Mouse (Mus musculus) left cerebral cortex, postnatal 4 days (tissue): ENCODE measurements around the gene Abcc5. TPM values are rescaled to one million over a fixed set of nuclear protein-coding genes. Genes with fewer than 3 reads are reported as not detected.
"Not testable (repeated sequence)": the region's sequence is repeated elsewhere in the genome, so short reads cannot be mapped to it uniquely, and the experiment has no call there.

Experiments
- DNase-seq: peaks from one replicate; pipeline ENCODE4 v3.0.0-alpha.2; 2022
- intact Hi-C: fragments of 180-260 bp; cut with DNase I; formaldehyde crosslinking; loops from one replicate; pipeline ENCODE4 v1.15.1; 2025
- total RNA-seq, 2 experiments: library from RNA; stranded (reverse); gene quantifications; 2 replicates each; pipeline ENCODE4 v1.2.3; 2021

Gene Abcc5
- 100 to 1,000 TPM; 200 to 212 TPM for total RNA-seq

DNA sequence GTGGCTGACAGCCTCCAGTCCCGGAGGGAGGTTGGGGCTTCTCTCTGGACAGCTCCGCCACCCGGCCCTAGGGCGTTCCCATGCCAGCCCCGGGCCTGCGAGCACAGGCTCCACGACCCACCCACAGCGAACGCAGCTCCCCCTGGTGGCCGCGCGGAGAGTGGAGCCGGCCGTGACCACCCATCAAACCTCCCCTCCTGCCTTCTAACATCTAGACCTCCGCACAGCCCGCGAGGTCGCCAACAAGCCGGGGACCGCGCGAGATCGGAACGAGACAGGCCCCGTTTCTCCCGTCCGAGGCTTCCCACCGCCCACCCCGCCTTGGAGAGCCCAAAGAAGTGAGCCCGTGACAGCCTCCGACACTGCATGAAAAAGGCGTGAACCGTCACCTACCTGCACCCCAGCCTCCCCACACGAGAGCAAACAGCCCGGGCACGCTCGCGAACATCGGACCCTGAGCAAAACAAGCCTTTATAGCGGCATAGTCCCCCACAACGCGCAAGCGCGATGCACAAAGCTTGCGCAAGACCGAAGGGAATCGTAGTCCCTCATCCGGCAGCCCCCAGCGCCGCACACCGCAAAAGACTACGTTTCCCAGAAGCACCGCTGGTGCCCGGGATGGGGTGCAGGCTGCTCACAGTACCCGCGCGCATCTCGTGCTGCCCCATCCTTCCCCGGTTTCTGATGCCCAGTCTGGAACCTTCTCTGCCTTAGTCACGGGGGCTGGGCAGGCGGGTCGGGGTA, at the start of gene Abcc5:
Gene Abcc5, minus strand, starts transcription at position 540 of the 744 bp plus-strand sequence.
- DNase-seq: peak; percentile 96
- intact Hi-C loops: no loop called here

DNA sequence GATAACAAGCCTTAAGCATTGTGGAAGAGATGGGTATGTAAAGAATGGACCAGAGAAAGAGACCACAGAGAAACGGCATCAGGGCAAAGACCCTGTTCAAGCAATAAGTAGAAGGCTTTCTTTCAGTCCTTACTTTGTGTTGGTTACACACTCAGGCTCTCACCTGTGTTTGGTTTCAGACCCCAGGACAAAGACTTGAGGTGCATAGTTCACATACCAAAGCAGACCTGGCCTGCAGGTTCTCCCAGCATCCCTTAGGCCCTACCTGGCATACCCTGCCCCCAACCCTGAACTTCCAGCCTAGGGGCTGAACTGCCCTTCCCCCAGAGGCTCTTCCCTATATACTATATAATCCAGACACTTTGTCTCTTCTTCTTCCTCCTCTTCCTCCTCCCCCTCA, 49.1 kb upstream of the Abcc5 start:
- no peak for DNase-seq
- intact Hi-C loops: no loop called here

DNA sequence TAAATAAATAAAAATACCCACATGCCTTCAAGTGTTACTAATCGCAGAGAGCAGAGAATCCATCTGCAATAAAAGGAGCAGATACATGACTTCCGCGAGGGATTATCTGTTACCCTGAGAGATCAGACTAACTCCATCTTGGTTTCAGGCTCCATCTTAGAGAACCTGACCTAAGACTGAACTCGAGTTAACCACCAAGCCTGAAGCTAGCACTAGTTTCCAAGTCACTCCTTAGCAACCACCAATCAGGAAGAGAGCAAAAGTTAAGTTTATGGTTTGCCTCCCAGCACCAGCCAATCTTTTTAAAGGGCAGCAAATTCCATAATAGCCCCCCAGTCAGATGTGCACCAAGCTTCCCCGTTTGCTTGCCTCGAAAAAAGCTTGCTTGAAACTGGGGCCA, 48.6 kb upstream of the Abcc5 start:
- intact Hi-C loops: no loop called here

DNA sequence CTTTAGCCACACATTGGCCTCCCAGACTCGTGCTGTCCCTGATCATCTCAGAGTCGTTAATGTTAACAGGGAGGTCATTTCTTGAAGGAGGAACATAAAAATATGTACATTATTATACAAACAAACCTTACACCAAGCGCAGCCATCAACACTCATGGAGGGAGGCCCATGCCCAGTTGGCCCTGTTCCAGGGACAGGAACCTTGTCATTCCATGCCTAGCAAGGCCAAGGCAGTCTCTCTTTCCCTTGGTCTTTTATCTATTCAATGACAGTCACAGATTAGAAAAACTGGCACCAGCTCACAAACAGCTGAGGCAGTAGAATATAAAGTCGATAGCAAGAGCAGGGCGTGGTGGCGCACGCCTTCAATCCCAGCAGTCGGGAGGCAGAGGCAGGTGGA, 48.0 kb upstream of the Abcc5 start:
- no peak for DNase-seq
- intact Hi-C loops: no loop called here

More for the DNA sequence above, 48.6 kb upstream of the Abcc5 start:
- DNase-seq: no peak

DNA sequence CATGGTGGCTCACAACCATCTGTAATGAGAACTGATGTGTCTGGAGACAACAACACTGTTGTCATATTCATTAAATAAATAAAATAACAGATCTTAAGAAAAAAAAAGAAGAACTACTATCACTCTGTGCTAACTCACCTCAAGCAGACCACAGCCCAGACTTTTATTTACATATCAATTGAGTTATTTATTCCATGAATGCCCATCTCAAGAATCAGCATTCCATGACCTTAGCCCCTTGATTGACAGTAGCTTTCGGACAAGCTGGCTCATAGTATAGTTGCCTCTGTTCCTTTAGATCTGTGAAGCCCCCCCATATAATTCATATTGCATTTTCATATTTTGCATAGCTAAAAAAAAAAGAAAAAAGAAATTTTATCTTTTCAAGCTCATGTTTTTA, 47.6 kb upstream of the Abcc5 start:
- no peak for DNase-seq
- intact Hi-C loops: no loop called here

DNA sequence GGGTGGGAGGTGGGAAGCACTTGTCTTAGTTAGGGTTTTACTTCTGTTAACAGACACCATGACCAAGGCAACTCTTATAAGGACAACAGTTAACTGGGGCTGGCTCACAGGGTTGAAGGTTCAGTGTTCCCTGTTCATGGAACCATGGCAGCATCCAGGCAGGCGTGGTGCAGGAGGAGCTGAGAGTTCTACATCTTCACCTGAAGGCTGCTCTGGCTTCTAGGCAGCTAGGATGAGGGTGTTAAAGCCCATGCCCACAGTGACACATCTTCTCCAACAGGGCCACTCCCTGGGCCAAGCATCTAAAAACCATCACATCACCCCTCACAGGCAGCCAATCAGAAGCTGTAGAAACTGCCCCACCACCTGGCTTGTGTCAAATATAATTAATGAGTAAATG, 45.5 kb upstream of the Abcc5 start:
- intact Hi-C loops: no loop called here

DNA sequence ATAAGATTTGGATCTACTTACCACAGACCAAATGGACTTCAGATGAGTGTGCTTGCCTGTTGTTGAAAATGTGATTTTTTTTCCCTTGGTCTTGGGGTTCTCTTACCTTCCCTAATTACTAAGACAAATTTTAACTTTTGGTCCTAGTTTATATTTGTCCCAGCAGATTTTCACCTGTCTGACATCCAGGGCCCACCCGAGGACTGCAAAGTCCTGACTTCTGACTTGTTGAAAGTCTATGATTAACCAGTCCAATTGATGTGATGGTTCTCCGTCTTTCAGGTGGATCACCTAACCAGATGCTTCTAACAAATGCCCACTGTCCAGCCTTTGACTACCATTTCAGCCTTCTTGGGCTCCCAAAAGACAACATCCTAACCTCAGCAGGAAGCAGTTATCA, 44.8 kb upstream of the Abcc5 start:
- intact Hi-C loops: no loop called here
- no peak for DNase-seq

More for the DNA sequence above, 45.5 kb upstream of the Abcc5 start:
- no peak for DNase-seq

DNA sequence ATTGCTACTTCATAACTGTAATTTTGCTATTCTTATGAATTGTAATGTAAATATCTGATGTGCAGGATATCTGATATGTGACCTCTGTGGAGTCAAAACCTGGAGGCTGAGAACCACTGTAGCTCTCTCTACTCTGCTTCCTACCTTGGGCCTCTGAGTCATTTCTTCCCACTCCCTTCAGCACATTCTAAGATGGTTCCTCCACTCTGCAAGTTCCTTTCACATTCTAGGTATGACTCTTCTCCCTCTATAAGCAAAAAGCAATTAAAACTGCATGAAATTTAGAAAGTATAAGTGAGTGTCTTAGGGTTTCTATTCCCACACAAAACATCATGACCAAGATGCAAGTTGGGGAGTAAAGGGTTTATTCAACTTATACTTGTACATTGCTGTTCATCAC, 38.5 kb upstream of the Abcc5 start:
- intact Hi-C loops: no loop called here
- DNase-seq: no peak

DNA sequence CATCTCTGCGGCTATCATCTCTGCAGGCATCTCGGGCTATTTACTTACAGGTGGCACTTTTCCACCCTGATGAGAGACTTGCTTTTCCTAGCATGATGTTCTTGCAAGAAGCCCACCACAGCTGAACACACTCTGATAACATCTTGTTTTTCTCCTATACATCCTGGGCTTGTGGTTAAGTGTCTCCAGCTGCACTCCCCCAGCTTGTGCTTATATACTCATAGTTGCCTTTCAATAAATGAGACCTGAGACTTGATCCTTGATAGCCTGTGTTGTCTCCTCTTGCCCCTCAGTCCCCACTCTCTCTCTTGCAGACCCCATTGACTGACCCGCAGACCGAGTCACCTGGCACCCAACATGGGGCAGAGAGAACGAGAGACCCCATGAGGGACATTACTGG, 32.5 kb upstream of the Abcc5 start:
- intact Hi-C loops, DNase-seq: not testable (repeated sequence)

DNA sequence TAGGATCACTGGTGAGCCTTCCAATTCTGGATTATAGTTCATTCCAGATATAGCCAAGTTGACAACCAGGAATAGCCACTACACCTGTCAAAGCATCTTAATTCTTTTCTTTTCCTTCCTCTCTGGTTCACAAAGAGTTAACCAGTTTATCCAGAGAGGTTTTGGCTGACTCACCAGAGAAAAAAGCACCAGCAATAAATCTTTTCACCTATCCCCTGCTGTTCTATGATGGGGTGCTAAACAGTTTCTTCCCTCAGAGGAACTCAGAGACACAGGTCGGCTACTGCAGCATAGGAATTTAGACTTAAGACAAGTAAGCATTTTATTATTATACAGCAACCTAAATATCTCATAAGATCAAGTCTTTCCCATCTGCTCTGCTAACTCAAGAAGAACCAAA, 29.9 kb upstream of the Abcc5 start:
- no peak for DNase-seq
- intact Hi-C loops: no loop called here

DNA sequence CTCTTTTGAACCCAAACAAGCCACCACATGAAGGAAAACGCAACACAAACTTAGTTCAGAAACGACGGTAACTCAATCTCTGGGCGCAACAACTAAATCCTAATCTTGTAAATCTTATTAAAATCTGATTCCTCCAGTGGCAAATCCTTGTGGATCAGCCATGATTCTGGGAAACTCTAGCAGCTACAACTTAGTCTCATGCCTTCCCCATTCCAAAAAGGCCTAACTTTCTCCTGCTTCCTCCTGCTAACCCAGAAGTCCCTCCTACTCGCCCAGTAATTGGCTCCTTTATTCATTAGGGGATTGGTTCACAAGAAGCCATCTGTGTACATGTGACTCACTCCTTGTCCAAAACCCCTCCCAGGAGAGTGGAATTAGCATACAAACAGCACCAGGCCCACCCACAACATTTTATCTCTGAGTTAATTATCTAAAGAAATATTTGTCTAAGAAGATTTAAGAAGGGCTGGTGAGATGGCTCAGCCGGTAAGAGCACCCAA, 28.0 kb upstream of the Abcc5 start:
- no peak for DNase-seq
- intact Hi-C loops: no loop called here

DNA sequence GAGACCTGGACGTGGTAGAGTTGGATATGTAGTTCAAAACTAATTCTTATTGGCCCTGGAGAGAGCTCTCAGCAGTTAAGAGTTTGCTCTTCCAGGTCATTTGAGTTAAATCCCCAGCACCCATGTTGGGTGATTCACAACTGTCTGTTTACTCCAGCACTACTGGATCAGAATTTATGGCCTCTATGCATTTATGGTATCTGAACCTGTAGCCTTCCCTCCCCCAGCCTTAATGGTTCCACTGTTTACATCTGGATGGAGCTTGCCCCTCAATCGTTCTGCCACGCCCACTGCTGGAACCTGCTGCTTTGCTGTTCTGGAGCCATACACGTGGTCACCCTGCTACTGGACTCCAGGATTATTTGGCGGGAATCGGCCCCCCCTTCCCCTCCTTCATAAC, 25.6 kb upstream of the Abcc5 start:
- intact Hi-C loops: no loop called here
- DNase-seq: no peak

DNA sequence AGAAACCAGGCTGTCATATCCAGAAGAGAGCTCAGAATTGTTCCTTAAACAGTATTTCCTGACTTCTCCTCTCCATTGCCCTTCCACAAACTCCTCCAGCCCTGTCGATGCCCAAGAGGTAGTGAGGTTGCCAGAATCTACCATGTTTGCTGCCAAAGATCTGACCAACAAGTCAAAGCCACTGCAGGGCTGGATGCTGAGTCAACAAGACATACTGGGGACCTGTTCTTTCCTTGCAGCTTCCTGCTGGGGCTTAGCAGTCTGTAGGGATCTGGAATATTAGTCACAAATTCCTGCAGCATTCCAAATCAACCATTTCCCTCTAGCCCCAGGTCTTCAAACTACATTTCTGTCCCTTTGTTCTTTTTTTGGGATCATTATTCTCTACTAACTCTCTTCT, 19.7 kb upstream of the Abcc5 start:
- no peak for DNase-seq
- intact Hi-C loops: no loop called here

DNA sequence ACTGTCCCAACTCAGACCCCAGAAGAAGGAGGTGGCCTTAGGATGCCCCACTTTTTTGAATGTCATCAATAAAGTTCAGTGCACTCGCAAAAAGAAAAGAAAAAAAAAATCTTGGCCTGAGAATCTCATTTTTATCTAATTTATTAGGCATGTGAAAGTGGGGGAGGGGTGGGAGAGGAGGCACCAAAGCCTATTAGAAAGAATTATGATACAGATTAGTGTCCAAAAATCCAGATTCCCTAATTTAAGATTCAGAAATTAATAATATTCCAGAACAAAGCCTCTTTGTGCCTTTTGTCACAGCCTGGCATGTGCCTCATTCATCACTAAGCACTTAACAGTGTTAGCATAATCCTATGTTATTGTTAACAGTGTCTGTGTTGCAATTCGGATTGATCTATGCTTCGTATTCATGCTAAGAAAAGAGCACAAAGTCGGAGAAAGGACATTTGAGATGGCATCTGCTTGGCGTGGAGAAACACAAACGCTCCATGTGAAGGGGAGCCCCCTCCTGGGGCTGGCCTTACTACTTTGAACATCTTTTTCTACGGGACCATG, 18.7 kb upstream of the Abcc5 start:
- DNase-seq: no peak
- intact Hi-C loops: no loop called here

DNA sequence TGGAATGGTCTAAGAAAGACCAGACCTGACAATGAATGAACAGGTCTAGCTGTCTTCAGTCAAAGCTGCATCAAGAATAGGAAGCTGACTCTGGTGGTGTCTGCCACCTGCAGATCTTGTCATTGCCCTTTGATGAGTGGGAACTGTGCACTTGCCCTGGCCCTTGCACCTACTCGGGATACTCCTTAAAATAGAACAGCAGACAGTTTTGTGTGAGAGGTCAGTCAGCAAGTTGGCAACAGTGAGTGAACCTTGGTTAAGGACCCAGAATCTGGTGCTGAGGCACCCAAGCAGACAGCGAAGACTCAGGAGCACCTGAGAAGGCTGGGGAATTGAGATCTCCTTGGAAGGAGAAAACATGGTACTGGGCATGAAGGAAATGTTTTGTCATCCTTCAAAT, 16.7 kb upstream of the Abcc5 start:
- DNase-seq: no peak
- intact Hi-C loops: no loop called here

DNA sequence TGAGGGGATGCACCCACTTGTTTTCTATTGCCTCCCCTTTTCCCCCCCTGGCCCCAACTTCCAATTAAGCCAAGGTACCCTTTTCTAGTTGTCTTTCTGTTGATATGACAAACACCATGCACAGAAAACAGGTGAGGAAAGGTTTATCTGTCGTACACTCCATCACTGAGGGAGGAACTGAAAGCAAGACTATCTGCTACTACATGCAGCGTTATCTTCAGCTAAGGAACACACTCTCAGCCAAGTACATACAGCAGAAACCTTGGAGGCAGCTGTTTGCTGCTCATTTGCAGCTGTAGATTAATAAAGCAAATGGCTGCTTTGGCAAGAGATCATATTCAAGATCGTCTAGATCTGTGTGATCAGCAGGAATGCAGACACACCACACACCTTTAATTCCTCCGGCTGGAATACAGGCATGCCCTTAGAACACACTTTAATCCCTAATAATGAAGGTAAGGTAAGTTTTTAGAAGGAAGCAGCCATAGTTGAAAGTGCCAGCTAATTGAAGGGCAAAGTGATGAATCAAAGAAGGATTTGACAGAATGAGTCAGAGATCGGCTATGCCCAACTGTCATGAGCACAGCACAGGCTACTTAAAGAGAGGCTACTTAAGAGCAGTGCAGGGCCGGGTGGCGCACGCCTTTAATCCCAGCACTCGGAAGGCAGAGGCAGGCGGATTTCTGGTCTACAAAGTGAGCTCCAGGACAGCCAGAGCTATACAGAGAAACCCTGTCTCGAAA, 12.7 kb upstream of the Abcc5 start:
- no peak for DNase-seq
- intact Hi-C loops: no loop called here

DNA sequence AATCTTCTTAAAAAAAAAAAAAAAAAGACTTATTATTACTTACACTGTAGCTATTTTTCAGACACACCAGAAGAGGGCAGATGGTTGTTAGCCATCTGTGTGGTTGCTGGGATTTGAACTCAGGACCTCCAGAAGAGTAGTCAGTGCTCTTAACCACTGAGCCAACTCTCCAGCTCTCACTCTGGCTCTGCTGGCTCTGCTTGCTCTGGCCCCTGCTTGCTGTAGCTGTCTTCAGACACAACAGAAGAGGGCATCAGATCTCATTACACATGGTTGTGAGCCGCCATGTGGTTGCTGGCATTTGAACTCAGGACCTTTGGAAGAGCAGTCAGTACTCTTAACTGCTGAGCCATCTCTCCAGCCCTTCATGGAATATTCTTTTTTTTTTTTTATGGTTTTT, 11.9 kb upstream of the Abcc5 start:
- DNase-seq, intact Hi-C loops: not testable (repeated sequence)

DNA sequence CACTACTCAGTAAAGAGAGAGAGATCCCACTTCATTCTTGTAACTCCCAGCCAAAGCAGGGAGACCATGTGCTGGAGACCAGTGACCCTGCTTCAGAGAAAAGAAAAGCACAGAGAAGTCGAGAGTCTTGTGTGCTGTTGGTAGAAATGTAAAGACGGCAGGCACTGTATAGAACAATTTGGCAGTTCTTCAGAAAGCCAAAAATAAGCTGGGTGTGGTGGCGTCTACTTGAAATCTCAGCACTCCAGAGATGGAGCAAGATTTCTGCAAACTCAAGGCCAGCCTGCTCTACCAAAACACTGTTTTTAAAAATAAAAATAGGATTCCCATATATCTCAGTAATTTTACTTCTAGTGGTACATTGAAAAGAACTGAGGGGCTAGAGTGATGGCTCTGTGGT, 10.1 kb upstream of the Abcc5 start:
- intact Hi-C loops: no loop called here
- no peak for DNase-seq

DNA sequence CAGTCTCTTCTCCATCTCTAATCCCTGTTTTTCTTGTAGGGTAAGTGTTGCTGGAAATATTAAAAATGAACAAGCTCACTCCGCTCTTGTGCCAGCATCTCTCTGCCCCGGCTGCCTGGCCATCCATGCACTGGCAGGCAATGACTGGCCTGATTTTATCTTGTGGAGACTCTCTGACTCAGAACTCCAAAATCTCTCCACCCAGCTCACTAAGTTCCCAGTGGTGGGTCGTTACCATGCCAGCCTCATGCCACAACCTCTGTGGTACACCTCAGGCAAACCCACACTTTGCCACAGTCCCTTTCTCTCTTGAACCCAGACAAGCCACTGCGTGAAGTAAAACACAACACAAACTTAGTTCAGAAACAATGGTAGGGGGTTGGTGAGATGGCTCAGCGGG, 3.1 kb upstream of the Abcc5 start:
- no peak for DNase-seq
- intact Hi-C loops: no loop called here

DNA sequence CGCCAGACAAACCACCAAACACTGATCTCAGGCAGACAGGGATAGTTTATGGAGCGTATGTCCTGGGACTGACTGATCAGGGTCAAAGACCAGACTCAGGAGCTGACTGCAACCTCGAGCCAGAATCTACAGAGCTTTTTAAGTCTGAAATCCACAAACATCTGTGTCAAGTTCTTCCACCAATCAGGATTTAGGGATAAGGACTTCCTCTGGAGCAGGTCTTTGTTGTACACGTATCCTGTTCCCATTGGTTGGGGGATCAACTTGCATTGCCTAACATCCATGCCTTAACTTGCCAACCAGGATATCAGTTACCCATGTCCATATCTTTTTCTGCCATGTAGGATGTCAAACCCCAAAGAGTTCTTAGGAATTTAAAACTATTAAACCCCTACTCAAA, 1.4 kb upstream of the Abcc5 start:
- intact Hi-C loops: no loop called here

DNA sequence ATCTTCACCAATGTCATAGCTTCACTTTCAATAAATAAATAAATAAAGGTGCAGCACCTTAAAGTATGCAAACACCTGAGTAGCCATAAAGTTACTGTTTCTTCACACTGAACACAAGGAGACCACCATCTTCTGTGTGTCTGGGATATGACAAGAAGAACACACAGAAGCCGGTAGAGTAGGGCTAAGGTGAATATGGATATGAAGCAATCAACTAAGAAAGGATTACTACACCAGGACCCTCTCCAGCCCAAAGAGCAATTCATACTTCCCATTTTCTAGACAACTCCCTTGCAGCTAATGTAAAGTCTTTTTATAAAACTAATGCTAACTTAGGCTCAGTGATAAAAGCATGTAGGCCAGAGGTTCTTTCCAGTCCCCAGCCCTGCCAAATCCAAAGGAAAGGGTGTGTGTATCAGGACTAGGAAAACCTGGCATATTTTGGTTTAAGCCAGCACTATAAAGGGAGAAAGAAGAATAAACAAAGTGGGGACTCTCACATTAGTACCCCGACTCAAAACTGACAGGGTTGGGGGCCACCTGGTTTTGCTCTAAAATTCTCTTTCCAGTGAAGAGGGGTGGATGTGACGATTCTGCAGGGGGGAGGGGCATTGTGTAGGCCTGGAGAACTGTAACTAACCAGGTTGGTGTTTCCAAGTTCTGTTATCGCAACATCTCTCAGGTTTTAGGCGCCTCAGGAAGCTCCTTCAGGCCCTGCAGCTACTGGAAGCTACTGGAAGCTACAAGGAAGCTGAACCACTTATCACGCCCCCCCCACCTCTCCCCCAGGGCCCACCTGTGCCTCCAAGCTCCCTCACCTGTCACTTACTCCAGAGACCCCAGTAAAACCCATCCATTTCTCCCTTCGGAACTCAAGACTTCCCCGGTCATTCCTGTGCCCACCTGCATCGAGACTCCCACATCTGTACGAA, 1.2 kb downstream of the Abcc5 start:
- DNase-seq: peak; percentile 8
- intact Hi-C loops: no loop called here

More for the DNA sequence above, 1.4 kb upstream of the Abcc5 start:
- no peak for DNase-seq
